Mouse (Mus musculus): ENCODE data around the gene Prcp. TPM values are rescaled to one million over a fixed set of nuclear protein-coding genes. Genes with fewer than 3 reads are reported as not detected.
"Not testable (repeated sequence)": the region's sequence is repeated elsewhere in the genome, so short reads cannot be mapped to it uniquely, and the experiment has no call there.

Prcp gene
- total RNA-seq, 2 experiments from 2014 or later: 32.0 to 32.1 TPM

GRCm38 (mm10) chr7:92977429-92977828, 103.2 kb downstream of the Prcp start:
- no peak for DNase-seq (ENCODE audit: low spot score in 2 of 2)

DNA sequence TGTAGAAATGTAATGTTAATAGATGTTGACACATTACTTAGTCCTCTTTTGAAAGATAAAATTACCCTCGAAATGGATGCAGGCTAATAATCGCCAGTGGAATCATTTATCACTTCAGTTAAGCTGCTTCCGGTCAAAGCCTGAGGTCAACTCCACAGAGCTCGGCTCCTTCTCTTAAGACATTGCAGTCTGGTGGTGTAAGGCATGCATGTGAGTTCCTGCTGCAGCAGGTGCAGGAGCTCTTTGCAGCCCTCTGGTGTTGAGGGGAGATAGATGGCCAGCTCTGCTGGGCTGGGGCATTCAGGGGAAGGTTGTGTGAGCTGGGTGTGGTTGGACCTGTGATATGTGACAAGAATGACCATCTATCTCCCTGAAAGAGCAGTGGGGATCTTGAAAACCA, 104.0 kb downstream of the Prcp start:
- no peak for DNase-seq (ENCODE audit: low spot score in 2 of 2)

- DNase-seq (ENCODE audit: low spot score in 2 of 2): not testable (repeated sequence)
Observed at GRCm38 (mm10) chr7:92978720-92979119, 104.5 kb downstream of the Prcp start.

DNA sequence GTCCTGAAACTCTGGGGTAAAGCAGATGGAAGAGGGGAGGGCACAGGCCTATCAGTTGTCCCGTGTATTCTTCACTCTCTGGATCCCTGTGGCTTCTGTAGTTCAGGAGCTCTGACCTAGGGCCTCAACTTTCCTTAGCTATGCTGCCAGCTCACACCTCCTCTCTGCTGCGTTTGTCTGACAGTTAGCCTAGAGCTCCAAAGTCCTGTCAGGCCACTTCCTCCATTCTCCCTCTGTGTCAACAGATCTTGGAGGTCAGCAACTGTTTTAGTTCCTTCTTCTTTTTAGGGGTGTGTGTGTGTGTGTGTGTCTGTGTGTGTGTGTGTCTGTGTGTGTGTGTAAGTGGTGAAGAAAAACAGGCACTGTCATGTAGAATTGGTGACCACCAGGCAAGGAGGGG, 106.5 kb downstream of the Prcp start:
- DNase-seq (ENCODE audit: low spot score in 2 of 2): no peak

DNA sequence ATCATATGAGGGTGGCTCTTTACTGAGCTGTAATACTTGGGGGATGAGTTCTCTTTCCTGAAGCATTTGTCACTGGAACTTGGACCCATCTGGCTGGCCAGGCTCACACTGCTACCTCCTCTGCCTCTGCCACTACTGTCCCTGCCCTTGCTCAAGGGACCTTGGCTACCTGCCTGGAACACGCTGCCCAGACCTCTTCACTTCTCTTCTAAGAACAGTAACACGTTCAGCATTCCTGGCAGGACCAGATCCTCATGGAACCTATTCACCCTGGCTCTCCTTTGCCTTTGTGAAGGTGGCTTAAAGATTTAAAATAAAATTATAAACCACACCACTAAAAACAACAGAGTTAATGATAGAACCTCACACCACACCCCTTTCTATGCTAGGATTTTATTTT, 107.6 kb downstream of the Prcp start:
- no peak for DNase-seq (ENCODE audit: low spot score in 2 of 2)

Other genes with a start within 250 kb of the Prcp start
- 1 to 10 TPM; 2.0 to 2.2 TPM for gene Ankrd42, start 237.3 kb upstream of the Prcp start, total RNA-seq (2021)
- gene Pcf11, start 204.5 kb upstream of the Prcp start, total RNA-seq (2021): 10 to 100 TPM; 32.7 to 42.0 TPM
- gene Rab30, start 132.9 kb upstream of the Prcp start, total RNA-seq (2021): 10 to 100 TPM; 10.0 to 12.8 TPM
- 1 to 10 TPM; 2.7 to 3.4 TPM for gene Ddias, start 223 bp upstream of the Prcp start, total RNA-seq (2021)
- 1 to 10 TPM; 3.9 to 4.4 TPM for gene Fam181b, start 205.4 kb downstream of the Prcp start, total RNA-seq (2021)